Mouse (Mus musculus): ENCODE results near the gene Pgm5. TPM values are rescaled to one million over a fixed set of nuclear protein-coding genes. Genes with fewer than 3 reads are reported as not detected.

Gene Pgm5
- polyA plus RNA-seq, 1 experiment, result 21.8 TPM

- Histone ChIP-seq H3K4me3 (replicated peaks; ENCODE audit: extremely low read depth, low read depth, low read length) (no peak overlapping the region), H3K4me1 (ENCODE audit: control insufficient read depth, insufficient read depth, low read length) (no peaks in the 10 kb centered on the region)
- TF ChIP-seq CTCF (IDR thresholded peaks at IDR 0.05; ENCODE audit: insufficient read depth, low read length), result no peak
- TF ChIP-seq POLR2A (IDR thresholded peaks at IDR 0.05; ENCODE audit: borderline replicate concordance, extremely low read depth, low read depth, low read length), result no peak
- 27% methylated on average over 2 of the region's 2 CpGs for WGBS
- no peak for DNase-seq
Observed at GRCm38 (mm10) chr19:24873873-24874272, 12.2 kb upstream of the Pgm5 start.

- DNase-seq, result peak; percentile 58
- H3K4me1 ChIP-seq (ENCODE audit: control insufficient read depth, insufficient read depth, low read length), result no peaks in the 10 kb centered on the region
- peak overlapping the region; percentile 25 for H3K4me3 ChIP-seq (replicated peaks; ENCODE audit: extremely low read depth, low read depth, low read length)
- 15% methylated on average over 18 of the region's 18 CpGs for WGBS
- TF ChIP-seq POLR2A (IDR thresholded peaks at IDR 0.05; ENCODE audit: borderline replicate concordance, extremely low read depth, low read depth, low read length), result no peak
- TF ChIP-seq CTCF (IDR thresholded peaks at IDR 0.05; ENCODE audit: insufficient read depth, low read length), result peak; percentile 96
Observed at GRCm38 (mm10) chr19:24871037-24871635, 9.5 kb upstream of the Pgm5 start.

GRCm38 (mm10) chr19:24865436-24865835, 3.8 kb upstream of the Pgm5 start:
- no peak for DNase-seq
- Histone ChIP-seq H3K4me1 (ENCODE audit: control insufficient read depth, insufficient read depth, low read length) (no peaks in the 10 kb centered on the region), H3K4me3 (replicated peaks; ENCODE audit: extremely low read depth, low read depth, low read length) (no peak overlapping the region)
- no peak for TF ChIP-seq CTCF (IDR thresholded peaks at IDR 0.05; ENCODE audit: insufficient read depth, low read length)
- no peak for TF ChIP-seq POLR2A (IDR thresholded peaks at IDR 0.05; ENCODE audit: borderline replicate concordance, extremely low read depth, low read depth, low read length)
- 77% methylated on average over 9 of the region's 9 CpGs for WGBS

- Histone ChIP-seq H3K4me3 (replicated peaks; ENCODE audit: extremely low read depth, low read depth, low read length) (peak overlapping the region; percentile 59), H3K4me1 (ENCODE audit: control insufficient read depth, insufficient read depth, low read length) (no peaks in the 10 kb centered on the region)
- TF ChIP-seq POLR2A (IDR thresholded peaks at IDR 0.05; ENCODE audit: borderline replicate concordance, extremely low read depth, low read depth, low read length) (no peak), CTCF (IDR thresholded peaks at IDR 0.05; ENCODE audit: insufficient read depth, low read length) (no peak)
- 17% methylated on average over 13 of the region's 13 CpGs for WGBS
- DNase-seq, result no peak
Observed at GRCm38 (mm10) chr19:24861276-24861611, 411 bp downstream of the Pgm5 start.

- H3K4me3 ChIP-seq (replicated peaks; ENCODE audit: extremely low read depth, low read depth, low read length), result no peak overlapping the region
- TF ChIP-seq CTCF (IDR thresholded peaks at IDR 0.05; ENCODE audit: insufficient read depth, low read length) (no peak), POLR2A (IDR thresholded peaks at IDR 0.05; ENCODE audit: borderline replicate concordance, extremely low read depth, low read depth, low read length) (no peak)
- WGBS, result 53% methylated on average over 21 of the region's 21 CpGs
- peak; percentile 8 for DNase-seq
- no peaks in the 10 kb centered on the region; the same call in 1 of the 2 replicates for H3K4me1 ChIP-seq (ENCODE audit: control insufficient read depth, insufficient read depth, low read length)
Observed at GRCm38 (mm10) chr19:24851456-24852315, 10.0 kb downstream of the Pgm5 start.

- TF ChIP-seq CTCF (IDR thresholded peaks at IDR 0.05; ENCODE audit: insufficient read depth, low read length) (no peak), POLR2A (IDR thresholded peaks at IDR 0.05; ENCODE audit: borderline replicate concordance, extremely low read depth, low read depth, low read length) (no peak)
- no peak for DNase-seq
- H3K4me1 ChIP-seq (ENCODE audit: control insufficient read depth, insufficient read depth, low read length), result no peaks in the 10 kb centered on the region; the same call in 1 of the 2 replicates
- WGBS, result 77% methylated on average over 2 of the region's 2 CpGs
- H3K4me3 ChIP-seq (replicated peaks; ENCODE audit: extremely low read depth, low read depth, low read length), result no peak overlapping the region
Observed at GRCm38 (mm10) chr19:24848844-24849243, 12.8 kb downstream of the Pgm5 start.

GRCm38 (mm10) chr19:24848345-24848744, 13.3 kb downstream of the Pgm5 start:
- DNase-seq, result no peak
- Histone ChIP-seq H3K4me3 (replicated peaks; ENCODE audit: extremely low read depth, low read depth, low read length) (no peak overlapping the region), H3K4me1 (ENCODE audit: control insufficient read depth, insufficient read depth, low read length) (no peaks in the 10 kb centered on the region; the same call in 1 of the 2 replicates)
- WGBS, result 51% methylated on average over 7 of the region's 7 CpGs
- TF ChIP-seq CTCF (IDR thresholded peaks at IDR 0.05; ENCODE audit: insufficient read depth, low read length), result no peak
- no peak for TF ChIP-seq POLR2A (IDR thresholded peaks at IDR 0.05; ENCODE audit: borderline replicate concordance, extremely low read depth, low read depth, low read length)

- Histone ChIP-seq H3K4me1 (ENCODE audit: control insufficient read depth, insufficient read depth, low read length) (no peaks in the 10 kb centered on the region; the same call in 1 of the 2 replicates), H3K4me3 (replicated peaks; ENCODE audit: extremely low read depth, low read depth, low read length) (no peak overlapping the region)
- no peak for DNase-seq
- no peak for TF ChIP-seq CTCF (IDR thresholded peaks at IDR 0.05; ENCODE audit: insufficient read depth, low read length)
- TF ChIP-seq POLR2A (IDR thresholded peaks at IDR 0.05; ENCODE audit: borderline replicate concordance, extremely low read depth, low read depth, low read length), result no peak
- WGBS, result 32% methylated on average over 7 of the region's 7 CpGs
Observed at GRCm38 (mm10) chr19:24845007-24845546, 16.6 kb downstream of the Pgm5 start.

- Histone ChIP-seq H3K4me1 (ENCODE audit: control insufficient read depth, insufficient read depth, low read length) (no peaks in the 10 kb centered on the region; the same call in 1 of the 2 replicates), H3K4me3 (replicated peaks; ENCODE audit: extremely low read depth, low read depth, low read length) (no peak overlapping the region)
- no peak for DNase-seq
- 72% methylated on average over 3 of the region's 3 CpGs for WGBS
- TF ChIP-seq CTCF (IDR thresholded peaks at IDR 0.05; ENCODE audit: insufficient read depth, low read length), result no peak
Observed at GRCm38 (mm10) chr19:24842080-24842479, 19.6 kb downstream of the Pgm5 start.

Data from lung, adult 2 months (tissue).